Mouse (Mus musculus) thymus, postnatal 0 days (tissue): ENCODE results near the gene Etl4. TPM values are rescaled to one million over a fixed set of nuclear protein-coding genes. Genes with fewer than 3 reads are reported as not detected.
"Not testable (repeated sequence)": the region's sequence is repeated elsewhere in the genome, so short reads cannot be mapped to it uniquely, and the experiment has no call there.

Experiments used
- DNase-seq: peaks from one replicate; pipeline ENCODE4 v3.0.0-alpha.2; 2015; ENCODE audit warnings: low spot score
- polyA plus RNA-seq: library from polyadenylated mRNA; unstranded; fragments of >200 nt; fragmentation: Nextera tagmentation; extraction: Ambion mirVana; gene quantifications from 2 replicates; pipeline ENCODE4 v1.2.1, GENCODE M21; 2015

Gene Etl4
- polyA plus RNA-seq, 1 experiment from 2014 or later, result 6.0 TPM

DNA sequence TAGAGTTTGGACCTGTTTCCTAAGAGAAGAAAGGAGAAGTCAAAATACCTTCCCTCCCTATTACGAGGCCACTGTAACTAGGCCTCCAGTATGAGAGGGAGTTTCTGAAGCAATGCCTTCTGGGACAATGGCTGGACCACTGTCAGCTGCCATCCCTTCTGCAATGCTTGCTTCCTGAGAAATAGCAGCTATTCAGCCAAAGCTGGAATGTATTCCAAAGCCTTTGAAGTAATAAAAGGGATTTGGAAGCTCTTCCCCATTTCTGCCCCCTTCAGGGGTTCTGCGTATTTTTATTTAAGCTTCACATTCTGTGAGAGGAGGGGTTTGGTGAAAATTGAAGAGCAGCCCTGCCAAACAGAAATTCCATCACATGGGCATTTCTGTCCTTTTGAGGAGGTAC is 730.1 kb downstream of the Etl4 start:
- no peak for DNase-seq

DNA sequence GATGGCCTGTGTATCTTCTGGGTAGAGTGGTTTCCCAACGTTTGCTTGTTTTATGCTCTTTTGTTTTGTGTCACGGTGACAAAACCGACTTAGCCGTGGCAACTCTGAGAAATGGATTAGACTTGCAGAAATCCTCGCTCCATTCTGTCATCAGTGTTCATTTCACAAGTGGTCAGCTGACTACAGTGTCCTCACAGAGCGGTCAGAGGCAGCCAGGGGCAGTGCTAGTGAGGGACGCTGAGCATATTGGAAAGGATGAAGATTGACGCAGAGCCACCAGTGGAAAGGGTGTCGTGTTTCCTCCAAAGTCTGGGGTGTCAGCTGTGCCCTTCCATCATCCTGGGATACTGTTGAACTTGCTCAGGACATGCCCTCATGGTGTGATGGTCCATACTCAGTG is 733.2 kb downstream of the Etl4 start:
- no peak for DNase-seq

DNA sequence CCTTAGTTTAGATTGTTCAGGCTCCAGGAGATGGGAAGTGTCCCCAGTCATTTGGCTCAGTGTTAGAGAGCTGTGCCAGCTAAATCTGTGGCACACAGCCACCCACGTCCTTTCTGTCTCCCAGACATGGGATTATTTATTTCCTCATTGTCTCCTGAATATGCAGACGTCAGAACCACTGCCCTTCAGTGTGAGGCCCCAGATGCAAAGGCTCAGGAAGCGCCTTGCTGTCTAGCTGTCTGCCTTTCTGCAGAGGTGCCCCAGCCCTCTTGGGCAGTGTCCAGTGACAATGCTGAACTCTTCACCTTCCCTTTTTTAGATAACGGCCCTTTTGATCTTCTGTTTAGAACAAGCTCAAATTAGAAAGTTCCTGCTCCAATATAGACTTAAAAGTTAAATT is 740.2 kb downstream of the Etl4 start:
- DNase-seq, result no peak

DNA sequence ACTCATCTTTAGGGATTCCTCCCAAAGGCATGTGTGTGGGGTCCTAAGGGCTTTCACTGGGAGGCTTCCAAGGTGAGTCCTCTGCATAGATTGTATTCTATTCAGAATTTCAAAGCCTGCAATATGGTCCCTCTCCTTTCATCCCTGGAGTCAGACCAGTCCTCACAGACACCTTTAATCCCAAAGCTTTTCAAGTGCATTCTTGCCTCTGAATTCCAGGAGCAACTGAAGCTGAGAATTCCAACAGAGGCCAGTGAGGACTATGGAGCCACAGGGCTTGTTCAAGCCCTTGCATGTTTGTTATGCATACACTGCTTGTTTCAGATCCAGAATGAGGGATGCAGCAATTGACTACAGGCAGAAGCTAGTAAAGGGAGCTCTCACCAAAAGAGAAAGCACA is 743.5 kb downstream of the Etl4 start:
- DNase-seq, result no peak

DNA sequence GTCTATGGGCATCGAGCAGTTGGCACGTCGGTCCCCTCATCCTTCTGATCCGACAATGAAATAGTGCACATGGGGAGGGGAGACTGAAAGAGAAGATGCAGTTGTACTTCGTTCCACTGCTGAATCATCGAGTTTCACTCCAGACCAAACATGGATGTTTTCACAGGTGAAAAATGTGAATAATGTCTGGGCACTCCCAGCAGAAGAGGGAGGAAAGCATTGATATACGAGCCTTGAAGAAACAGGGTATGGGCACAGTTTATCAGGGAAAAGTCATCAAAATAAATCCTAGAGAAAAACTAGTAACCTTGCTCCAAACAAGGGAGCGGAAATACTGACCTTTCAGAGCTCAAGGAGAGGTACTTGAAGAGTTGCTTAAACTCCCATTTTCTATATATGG is 744.5 kb downstream of the Etl4 start:
- DNase-seq, result no peak

DNA sequence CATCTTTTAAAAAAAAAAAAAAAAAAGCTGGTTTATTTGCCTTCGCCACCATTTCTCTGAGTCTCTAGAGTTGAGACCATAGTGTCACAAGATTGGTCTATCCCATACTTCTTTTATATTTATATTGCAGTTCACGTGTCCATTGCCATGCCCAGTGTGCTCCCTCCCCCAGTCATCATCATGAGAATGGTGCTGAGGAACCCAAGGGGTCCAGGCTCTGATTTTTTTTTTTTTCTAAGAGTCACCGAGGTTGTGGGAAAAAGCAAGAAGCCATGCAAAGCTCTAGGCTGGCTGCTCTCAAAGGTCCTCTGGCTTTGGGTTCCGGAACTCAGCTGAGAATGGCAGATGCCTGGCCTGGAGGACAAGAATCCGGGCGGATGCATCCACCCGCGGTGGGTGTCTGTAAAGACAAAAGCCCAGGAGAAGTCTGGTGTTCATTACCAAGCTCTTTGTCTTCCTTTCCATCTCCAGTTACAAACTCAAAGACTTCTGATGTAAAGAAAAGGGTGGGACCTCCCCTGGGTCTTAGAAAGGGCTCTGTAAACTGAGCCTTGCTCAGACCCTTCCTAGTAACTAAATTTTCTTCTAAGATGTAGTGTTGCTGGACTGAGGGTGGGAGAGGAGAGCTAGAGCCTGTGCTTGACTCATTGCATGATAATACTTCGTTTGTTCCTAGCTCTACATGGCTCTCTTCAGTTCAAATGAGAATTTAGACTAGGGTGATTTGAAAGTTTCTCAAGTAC is 745.2 kb downstream of the Etl4 start:
- DNase-seq, result no peak

DNA sequence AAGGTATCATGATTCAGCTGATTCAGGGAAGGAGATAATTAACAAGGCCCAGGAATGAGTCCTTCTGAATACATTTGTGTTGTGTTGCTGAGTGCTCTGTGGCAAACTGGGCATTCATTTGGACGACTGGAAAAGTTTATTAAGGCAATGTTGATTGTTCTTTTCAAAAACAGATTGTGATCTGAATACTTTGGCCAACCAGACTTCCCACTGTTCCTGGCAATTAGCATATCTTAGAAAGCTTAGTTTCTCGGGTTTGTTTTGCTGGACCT is 745.7 kb downstream of the Etl4 start:
- no peak for DNase-seq

DNA sequence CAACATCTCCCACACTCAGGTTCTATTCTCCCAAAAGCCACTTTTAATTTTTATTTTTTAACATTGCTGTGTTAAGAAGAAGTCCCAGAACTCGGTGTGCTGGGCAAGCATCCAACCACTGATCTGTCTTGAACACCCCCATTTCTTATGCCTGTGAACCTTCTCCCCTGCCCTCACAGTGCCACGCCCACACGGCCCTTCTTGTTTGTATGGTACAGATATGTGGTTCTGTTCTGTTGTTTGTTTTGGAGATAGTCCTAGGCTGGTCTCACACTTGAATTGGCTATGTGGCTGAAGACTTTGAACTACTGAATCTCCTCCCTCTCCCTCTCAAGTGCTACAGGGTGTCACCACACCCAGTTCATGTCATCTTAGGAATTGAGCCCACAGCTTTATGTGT is 748.3 kb downstream of the Etl4 start:
- DNase-seq, result no peak

DNA sequence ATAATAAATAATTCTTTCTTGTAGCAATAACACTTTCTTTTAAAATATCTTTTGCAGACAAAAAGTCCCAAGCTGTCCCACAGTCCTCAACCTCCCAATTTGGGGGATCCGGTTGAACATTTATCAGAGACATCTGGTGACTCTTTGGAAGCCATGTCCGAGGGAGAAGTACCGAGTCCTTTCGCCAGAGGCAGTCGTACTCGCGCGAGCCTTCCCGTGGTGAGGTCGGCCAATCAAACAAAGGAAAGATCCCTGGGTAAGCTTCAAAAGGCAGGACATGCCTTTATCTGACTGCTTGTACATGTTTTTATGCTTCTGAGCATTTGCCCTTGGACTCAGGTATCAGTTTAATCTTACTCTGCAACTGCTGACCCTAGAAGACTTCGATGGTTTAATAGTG is 752.3 kb downstream of the Etl4 start:
- no peak for DNase-seq

DNA sequence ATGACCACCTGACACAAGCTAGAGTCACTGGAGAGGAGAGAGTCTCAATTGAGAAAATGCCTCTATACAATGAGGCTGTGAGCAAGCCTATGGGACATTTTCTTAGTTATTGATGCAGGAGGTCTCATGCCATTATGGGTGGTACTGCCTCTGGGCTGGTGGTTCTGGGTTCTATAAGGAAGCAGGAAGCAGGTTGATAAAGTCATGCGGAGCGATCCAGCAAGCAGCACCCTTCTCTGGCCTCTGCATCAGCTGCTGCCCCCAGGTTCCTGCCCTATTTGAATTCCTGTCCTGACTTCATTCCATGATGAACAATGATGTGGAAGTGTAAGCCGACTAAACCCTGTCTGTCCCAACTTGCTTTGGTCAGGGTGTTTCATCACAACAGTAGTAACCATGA is 753.1 kb downstream of the Etl4 start:
- no peak for DNase-seq

DNA sequence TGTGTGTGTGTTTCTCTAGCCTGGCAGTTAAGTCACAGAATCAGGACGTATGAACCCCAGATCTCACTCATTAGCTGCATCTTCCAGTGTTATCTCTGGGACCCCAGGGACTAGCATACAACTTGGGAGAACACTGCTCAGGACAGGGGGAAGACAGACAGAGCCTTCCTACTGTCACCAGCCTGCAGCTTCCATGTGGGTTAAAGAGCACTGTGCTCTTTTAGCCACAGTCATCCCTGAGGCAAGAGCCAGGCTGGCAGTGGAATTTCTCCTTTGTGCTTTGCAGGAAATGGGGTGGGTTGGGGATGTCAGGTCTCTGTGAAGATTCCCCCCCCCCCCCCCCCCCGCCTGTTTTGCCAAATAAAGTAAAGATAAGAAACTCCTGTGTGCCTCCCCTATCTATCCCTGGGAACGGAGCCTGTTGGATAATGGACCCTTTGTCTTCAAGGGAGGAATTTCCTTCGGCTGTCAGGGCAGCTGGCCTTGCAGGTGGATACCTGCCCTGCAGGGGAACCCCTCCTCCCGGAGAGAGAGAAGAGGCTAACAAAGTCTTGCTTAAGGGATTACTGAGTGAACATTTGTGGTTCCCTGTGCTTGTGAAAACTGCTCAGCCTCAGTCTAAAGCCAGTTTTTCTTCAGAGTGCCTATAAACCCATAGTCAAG is 755.9 kb downstream of the Etl4 start:
- no peak for DNase-seq

DNA sequence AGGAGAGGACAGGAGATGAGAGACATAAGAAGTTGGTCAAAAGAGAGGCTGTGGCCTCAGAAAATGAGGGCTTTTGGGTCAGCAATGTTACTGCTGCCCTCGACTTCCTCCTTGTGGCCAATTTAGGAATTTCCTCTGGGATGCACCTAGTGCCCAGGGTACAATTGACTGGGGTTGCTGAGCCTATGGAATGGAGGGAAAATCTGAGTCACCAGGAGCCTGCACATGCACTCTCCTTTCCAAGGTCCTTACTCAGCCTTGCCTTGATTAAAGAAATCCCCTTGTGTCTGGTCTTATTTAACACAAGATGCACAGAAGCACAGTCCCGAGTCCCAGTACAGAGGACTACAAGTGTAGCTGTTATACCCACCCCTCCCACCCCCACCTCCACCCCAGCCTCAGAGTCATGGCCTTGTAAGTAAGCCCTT is 756.5 kb downstream of the Etl4 start:
- DNase-seq, result no peak

DNA sequence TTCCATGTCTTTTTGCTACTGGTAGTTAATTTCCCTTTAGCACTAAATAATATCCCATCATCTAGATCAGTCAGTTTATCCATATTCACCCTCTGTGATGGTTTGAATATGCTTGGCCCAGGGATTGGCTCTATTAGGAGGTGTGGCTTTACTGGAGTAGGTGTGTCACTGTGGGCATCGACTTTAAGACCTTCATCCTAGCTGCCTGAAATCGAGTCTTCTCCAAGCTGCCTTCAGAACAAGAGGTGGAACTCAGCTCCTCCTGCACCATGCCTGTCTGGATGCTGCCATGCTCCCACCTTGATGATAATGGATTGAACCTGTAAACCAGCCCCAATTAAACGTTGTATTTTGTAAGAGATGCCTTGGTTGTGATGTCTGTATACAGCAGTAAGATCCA is 758.3 kb downstream of the Etl4 start:
- no peak for DNase-seq

DNA sequence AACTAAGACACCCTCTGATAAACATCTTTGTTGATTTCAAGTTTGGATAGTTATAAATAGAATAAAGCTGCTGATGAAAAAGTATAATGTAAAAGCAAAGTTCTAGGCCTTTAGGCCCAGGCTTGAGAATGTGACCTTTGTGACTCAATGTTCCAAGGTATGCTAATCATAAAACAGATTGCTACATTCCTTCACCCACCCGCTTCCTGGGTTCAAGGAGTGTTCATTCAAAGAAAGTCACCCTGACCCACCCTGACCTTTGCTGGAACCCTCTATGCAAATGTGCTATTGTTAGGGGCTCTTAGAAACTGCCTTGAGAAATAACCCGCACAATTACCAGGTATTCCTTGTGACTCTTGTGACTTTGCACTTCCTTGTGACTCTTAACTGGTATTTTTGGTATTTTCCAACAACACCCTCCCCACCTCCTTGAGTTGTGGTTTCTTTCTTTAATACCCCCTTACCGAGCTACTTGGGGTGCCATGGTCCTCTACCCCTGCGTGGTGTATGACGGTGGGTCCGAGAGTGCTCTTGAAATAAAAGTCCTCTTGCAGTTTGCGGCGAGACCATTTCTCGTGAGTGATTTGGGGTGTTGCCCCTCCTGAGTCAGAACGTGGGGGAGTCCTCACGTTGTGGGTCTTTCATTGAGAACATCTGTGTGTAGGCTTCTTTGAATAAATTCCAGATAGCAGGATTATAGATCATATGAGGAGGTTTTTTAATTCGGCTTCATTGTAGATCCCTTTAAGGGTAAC is 758.9 kb downstream of the Etl4 start:
- DNase-seq, result not testable (repeated sequence)

DNA sequence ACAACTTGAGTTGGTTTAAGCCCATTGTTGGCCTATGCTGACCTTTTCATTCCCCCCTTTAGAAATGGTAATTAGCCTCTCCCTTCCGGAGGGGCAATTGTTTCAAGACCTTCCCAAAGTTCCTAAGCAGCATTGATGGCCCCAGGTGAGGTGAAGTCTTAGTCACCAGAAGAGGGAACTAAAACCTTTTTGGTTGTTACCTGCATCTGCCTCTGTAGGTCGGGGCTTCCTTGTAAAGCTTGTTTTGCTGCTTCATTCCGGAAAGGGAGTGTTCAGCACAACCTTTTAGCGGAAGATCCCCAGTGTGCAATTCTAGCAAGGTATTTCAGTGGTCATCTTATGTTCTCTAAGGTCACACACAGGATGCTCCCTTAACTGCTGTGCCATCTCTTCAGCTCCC is 759.8 kb downstream of the Etl4 start:
- DNase-seq, result no peak

DNA sequence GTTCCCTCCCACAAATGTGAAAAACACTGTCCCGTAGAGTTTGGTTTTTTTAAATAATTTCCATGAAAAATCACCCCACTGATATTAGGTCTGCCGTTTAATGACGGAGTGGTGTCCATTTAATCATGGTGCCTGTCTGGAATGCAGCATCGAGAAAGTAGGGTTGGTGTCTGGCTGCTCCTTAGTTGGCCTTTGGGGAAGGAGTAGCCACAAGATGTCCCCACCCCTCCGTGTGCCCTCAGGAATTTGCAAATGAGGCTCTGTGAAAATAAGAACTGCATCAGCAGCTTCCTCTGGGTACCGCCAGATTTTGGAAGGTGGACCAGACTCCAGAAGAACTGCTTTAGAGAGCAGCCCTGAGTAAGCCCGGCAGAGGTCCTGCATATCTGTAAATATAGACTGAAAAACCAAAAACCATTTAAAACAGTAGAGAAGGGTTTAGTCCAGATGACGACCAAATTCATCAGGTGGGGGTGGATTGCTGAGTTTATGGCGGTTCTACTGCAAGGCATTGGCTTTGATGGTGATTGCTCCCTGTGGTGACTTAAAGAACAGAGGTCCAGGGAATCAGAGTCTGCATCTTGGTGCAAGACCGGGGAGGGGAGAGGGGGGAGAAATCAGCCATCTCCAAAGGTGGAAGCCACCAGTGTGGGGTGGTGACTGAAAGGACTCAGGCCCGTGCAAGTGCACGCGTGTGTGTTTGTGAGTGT is 762.1 kb downstream of the Etl4 start:
- DNase-seq, result no peak

DNA sequence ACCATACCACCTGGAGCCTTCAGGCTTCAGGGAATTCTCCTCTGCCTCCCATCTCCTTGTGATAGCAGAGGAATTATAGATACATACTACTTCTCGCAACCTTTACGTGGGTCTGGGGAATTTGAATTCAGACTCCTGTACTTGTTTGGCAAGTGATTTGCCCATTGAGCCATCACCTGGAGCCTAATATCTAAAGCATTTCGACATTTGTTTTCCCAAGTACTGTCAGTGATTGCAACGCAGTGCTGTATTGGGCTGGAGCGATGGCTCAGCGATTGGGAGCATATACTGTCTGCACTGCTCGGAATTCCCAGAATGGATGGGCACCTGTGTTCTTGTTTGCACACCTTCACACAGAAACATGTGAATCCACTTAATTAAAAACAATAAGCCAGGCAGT is 762.7 kb downstream of the Etl4 start:
- no peak for DNase-seq

DNA sequence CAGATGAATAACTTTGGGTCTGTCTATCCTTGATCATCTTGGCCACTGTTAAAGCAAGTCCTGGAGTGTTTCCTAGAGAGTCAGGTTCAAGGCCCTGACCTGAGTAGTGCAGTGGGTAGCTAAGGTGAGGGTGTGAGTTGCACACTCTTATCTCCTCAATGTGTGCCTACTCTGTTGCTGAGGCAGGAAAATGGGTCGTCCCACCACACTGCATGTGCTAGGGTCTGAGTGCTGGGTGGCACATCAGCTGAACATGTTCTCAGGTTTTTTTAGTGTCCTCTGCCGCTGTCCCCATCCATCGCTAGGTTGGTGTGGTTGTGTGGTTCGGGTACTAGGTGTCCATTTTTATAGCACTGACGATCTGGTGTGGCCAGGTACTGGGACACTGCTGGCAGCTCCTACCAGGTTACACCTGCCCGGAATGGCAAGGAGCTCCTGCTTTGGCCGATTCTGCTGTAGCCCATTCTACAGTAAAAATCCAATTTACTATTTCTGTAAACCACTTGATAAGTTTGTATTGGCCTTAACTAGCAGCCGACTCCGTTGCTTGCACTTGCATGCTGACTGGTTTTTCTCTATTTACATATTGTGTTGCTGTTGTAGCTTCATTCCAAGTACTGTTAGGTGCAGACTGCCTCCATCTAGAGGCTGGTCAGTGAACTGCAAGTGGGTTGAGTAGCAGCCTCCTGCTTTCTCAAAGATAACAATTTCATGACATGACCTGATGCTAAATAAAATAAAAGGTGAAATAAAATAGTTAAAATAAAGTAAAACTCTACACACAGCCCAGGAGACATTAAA is 763.4 kb downstream of the Etl4 start:
- peak; percentile 21 for DNase-seq

DNA sequence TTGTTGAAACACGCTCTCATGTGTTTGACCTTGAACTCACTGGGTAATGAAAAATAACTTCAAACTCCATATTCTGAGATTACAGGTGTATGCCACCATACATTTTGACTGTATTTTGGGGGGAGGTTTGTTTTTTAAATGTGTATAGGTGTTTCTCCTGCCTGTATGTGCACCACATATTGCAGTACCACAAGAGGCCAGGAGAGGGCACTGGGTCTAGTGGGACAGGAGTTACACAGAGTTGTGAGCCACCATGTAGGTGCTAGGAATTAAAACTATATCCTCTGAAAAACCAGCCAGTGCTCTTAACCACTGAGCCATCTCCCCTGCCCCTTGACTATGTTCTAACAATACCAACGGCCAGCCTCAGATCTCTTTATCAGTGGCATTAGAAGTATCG is 766.8 kb downstream of the Etl4 start:
- DNase-seq, result no peak

DNA sequence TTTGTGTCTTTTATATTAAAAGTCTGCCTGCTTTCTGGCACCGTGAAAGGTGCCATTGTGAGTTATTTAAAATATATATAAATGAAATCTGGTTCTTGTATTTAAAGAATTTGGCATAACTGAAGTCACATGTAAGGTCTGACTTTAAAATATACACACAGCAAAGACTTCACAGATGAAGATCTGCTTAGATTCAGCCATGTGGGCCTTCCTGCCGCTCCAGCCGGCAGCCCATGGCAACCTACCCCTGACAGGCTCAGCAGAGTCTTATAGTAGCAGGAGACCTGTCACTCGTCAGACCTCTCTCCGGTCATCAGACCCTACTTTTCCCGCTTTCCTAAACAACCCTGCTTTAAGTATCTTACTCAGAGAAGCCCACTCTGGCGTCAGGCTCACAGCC is 769.2 kb downstream of the Etl4 start:
- no peak for DNase-seq

DNA sequence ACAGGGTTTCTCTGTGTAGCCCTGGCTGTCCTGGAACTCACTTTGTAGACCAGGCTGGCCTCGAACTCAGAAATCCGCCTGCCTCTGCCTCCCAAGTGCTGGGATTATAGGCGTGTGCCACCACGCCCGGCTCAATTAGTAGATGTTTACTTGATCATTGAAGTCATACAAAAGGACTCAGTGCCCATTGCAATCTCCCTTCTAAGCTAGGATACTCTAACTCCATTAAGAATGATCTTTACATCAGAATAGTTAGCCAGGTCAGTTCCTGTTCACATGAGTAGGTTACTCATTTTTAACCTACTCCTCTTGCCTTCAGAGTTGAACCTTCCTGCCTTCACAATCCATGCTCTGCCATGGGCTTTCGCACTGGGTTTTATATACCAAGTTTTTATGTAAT is 772.6 kb downstream of the Etl4 start:
- not testable (repeated sequence) for DNase-seq
